Mouse (Mus musculus) kidney, postnatal 14 days (tissue): ENCODE data around the gene Cdcp1.

Experiments used
- DNase-seq: peaks from one replicate; pipeline ENCODE4 v3.0.0; 2022; ENCODE audit warnings: mixed read lengths

Cdcp1 gene

GRCm38 (mm10) chr9:123207895-123208294 lies 7.9 kb downstream of the Cdcp1 start:
- no peak for DNase-seq

DNA sequence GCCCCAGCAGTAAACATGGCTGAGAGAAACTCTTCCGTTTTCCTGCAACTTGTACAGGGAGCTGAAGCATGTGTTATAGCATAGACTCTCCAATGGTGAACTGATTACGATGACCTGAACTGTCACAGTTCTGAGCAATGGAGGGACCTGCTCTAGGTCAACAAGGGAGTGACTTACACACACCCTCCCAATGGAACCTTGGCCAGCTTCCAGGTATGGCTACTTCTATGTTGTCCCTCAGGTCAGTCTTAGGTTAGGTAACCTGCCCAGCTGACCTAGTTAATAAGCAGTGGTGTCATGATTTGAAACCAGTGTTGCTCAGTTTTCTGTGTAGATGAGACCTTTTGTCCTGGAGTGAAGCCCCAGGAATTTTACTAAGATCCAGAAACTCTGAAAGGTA lies 8.9 kb downstream of the Cdcp1 start:
- DNase-seq = peak; percentile 63

- DNase-seq = peak; percentile 50
Observed at GRCm38 (mm10) chr9:123206526-123206925, 9.3 kb downstream of the Cdcp1 start.

- no peak for DNase-seq
Observed at GRCm38 (mm10) chr9:123200116-123200515, 15.7 kb downstream of the Cdcp1 start.

DNA sequence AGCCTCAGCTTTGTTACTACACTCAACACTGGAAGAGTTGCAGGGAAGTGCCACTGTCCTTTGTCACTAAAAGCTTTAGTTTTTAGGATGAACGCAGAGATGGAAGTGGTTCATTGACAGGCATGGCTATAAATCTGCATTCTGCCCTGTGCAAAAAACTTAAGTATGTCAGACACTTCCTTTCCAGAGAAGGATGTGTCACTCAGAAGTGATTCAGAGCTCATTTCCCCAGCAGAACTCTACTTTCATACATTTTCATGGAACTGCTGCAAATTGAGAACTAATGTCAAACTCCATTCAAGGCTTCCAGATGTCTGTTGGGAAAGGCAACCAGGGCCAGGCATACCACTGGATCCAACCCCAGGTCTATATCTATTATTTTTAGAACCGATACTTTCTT lies 27.6 kb downstream of the Cdcp1 start:
- no peak for DNase-seq

DNA sequence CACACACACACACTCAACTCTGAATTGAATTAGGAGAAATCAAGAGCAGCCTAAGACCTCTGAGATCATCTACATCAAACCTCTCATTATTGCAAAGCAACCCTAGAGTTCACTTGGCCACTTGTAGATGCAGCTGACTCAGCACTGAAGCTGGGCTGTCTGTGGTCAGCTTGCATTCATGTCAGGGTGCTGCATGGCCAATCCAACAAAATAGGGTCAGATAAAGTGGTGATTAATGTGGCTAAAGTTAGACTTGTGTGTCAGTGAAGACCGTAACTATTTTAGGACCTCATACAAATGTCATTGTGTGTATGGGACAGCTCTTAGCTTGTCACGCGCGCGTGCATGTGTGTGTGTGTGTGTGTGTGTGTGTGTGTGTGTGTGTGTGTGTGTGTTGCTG lies 28.2 kb downstream of the Cdcp1 start:
- no peak for DNase-seq

GRCm38 (mm10) chr9:123186151-123186550 lies 29.7 kb downstream of the Cdcp1 start:
- no peak for DNase-seq

DNA sequence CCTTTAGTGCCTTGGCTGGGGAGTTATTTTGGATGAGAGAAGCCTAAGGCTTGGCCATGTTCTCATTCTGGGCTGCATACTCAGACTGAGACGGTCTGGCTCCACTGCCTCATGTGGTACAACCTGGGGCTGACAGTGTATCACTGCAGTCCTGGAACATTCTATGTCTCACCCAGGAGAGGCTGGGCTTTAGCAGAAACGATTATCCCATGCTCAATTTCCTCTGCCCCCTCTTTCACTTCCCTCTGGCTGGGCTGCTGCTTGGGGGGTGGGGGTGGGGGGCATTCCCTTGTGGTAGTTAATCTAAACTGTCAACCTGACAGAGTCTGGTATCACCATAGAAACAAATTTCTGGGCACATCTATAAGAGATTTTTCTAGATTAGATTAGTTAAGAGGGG lies 30.3 kb downstream of the Cdcp1 start:
- no peak for DNase-seq

DNA sequence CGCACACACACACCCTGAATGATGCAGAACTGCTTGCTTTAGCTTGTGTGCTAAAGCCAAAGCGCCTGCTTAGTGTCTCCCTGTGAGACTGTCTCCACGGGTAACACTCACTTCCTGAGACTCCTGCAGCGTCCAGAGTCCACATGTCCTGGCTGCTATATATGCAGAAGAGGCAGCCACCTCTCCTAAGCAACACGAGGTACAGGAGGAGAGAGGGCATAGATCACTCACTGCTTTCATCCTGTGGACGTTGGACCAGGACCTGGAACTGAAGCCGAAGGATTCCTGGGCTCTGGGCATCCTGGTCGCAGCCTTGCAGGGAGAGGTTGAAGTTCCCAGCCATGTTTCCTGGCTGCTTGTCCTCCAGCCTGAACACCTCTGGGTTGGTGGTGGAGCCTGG lies 32.6 kb downstream of the Cdcp1 start:
- peak; percentile 73 for DNase-seq

- no peak for DNase-seq
Observed at GRCm38 (mm10) chr9:123180003-123180402, 35.8 kb downstream of the Cdcp1 start.

DNA sequence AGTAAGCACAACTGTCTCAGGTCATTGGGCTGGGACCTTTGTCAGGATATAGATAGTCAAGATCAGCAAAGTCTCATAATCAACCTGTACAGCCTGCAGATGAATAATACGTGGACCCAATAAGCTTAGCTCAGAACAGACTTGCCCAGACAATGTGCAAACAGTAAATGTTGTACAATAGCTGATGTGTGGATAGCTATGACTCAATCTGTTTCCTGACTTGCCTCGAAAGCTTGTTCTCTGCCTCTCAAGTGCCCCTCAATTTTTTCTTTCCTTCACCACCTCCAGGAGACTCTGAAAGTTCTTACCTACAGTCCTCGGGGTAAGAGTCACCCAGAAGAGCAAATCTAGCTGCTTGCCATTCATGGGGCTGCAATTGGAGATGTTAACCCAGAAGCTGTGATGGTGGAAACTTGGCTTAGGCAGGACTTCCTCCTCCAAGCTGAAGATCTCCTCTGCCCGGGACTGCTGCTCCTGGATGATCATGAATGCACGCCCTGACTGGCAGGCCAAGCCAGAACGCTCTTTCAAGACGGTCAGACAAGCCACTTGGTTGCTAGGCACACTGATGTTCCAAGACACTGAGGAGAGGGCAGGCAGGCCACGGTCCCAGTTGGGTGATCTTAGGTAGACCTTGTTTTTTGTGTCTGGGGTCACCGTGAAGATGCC lies 38.3 kb downstream of the Cdcp1 start:
- no peak for DNase-seq

DNA sequence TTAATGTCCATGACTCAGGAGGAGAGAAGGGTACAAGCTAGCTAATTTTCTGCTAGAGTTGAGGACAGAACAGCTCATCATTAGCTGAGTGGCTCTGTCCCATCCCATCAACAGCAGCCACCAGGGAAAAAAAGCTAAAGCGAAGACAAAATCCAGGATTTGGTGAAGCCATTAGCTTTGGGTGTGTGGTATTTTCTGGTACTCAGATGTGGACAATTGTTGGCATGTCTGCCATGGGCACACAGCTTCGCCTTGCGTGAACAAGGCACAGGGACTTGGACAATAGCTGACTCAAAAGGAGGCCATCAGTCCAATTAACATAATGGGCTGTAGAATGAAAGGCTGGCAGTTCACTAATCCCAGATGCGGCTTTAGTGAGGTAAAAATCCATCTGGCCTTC lies 41.5 kb downstream of the Cdcp1 start:
- no peak for DNase-seq

DNA sequence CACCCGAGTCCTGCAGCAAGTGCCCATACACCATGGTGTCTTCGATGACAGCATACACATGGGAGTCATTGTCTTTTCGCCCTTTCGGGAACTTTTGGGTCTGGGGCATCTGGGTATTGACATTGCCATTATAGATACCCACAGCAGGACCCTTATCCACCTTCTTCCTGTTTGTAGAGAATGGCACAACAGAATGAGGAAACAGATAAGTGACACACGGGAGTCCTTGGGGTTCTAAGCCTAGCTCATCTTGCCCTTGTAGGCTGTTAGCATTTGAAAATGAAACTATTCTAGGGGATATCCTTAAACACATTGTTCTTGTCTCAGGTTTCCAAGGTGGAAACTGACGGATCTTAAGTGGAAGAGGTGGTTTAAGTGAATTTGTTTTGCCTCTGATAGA lies 42.1 kb downstream of the Cdcp1 start:
- no peak for DNase-seq

GRCm38 (mm10) chr9:123165781-123166443 lies 49.9 kb downstream of the Cdcp1 start:
- DNase-seq = no peak

GRCm38 (mm10) chr9:123162985-123163694 lies 52.7 kb downstream of the Cdcp1 start:
- DNase-seq = no peak

DNA sequence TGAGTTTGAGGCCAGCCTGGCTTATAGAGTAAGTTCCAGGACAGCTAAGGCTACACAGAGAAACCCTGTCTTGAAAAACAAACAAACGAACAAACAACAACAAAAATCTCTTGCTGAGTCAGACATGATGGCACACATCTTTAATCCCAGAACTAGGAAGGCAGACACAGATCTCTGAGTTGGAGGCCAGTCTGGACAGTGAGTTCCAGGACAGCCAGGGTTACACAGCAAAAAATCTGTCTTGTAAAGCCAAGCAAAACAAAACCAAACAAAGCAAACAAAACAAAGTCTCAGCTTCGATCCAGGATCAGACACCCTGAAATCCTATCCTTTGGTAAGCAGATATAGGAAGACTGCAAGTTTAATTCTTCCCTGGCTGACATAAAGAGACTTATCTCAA lies 54.0 kb downstream of the Cdcp1 start:
- DNase-seq = no peak

- peak; percentile 86 for DNase-seq
Observed at GRCm38 (mm10) chr9:123159330-123159729, 56.5 kb downstream of the Cdcp1 start.

- peak; percentile 48 for DNase-seq
Observed at GRCm38 (mm10) chr9:123158125-123158836, 57.6 kb downstream of the Cdcp1 start.

DNA sequence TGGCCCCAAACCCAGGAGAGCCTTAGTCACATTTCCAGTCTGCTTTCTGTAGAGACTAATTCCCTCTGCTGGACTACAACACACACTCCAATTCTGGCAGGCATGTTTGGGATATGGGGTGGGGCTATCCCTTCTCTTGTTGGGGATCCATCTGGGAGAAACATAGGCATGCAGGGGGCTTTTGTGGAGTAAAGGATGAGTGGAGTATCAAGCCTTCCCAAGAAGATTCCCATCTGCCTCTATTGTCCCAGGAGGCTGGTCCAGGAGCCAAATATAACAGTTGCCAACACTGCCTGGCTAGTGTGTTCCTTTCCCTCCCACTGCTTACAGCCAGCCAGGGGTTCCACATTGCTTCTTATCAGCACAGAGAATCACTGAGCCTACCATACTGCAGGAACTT lies 58.1 kb downstream of the Cdcp1 start:
- no peak for DNase-seq

GRCm38 (mm10) chr9:123156910-123157361 lies 58.9 kb downstream of the Cdcp1 start:
- DNase-seq = peak; percentile 76

GRCm38 (mm10) chr9:123153121-123153520 lies 62.7 kb downstream of the Cdcp1 start:
- DNase-seq = no peak

GRCm38 (mm10) chr9:123152026-123152425 lies 63.8 kb downstream of the Cdcp1 start:
- no peak for DNase-seq

DNA sequence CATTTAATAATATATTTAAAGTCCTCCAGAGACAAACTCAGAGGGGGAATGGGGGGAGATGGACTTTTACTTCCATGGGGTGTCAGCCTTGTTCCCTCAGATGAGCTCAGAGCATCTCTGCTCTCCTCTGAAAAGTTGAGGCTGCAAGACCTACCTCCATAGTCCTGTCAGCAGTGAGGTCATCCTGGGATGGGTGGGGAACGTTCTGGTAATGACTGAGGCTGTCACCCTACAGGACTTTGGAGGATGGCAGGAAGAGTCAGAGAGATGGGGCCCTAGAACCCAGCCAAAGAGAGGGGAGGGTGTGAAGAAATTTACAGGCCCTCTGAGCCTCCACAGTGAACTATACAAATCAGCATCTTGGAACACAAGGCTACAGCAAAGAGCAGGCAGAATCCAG lies 64.3 kb downstream of the Cdcp1 start:
- DNase-seq = no peak
